Mouse (Mus musculus): Measurements from ENCODE around the gene Gas7. TPM values are rescaled to one million over a fixed set of nuclear protein-coding genes. Genes with fewer than 3 reads are reported as not detected.

The Gas7 gene
- polyA plus RNA-seq, 1 experiment from 2014 or later, result 75.1 TPM

GRCm38 (mm10) chr11:67510831-67511230 is 55.6 kb downstream of the Gas7 start:
- Histone ChIP-seq H3K4me2 (ENCODE audit: low read length) (no peak overlapping the region), H3K36me3 (ENCODE audit: control insufficient read depth, insufficient read depth) (no peaks in the 10 kb centered on the region), H3K27ac (ENCODE audit: low read length) (no peak overlapping the region), H3K27me3 (replicated peaks; ENCODE audit: control insufficient read depth, insufficient read depth, low read length) (no peaks in the 10 kb centered on the region), H3K4me3 (replicated peaks; ENCODE audit: low read length) (no peak overlapping the region), H3K4me1 (replicated peaks; ENCODE audit: control insufficient read depth, insufficient read depth, low read length) (no peaks in the 10 kb centered on the region), H3K9me3 (ENCODE audit: control insufficient read depth, low read length) (no peaks in the 10 kb centered on the region), H3K9ac (replicated peaks; ENCODE audit: low read depth, low read length) (no peak overlapping the region)
- no peak for ATAC-seq
- WGBS, result 85% methylated on average over 4 of the region's 4 CpGs

GRCm38 (mm10) chr11:67513001-67513400 is 57.8 kb downstream of the Gas7 start:
- Histone ChIP-seq H3K4me2 (ENCODE audit: low read length) (no peak overlapping the region), H3K27ac (ENCODE audit: low read length) (no peak overlapping the region), H3K9me3 (ENCODE audit: control insufficient read depth, low read length) (peaks cover 3% of the 10 kb centered on the region; the same call in 1 of the 2 replicates), H3K36me3 (ENCODE audit: control insufficient read depth, insufficient read depth) (no peaks in the 10 kb centered on the region), H3K4me3 (replicated peaks; ENCODE audit: low read length) (no peak overlapping the region), H3K4me1 (replicated peaks; ENCODE audit: control insufficient read depth, insufficient read depth, low read length) (no peaks in the 10 kb centered on the region), H3K27me3 (replicated peaks; ENCODE audit: control insufficient read depth, insufficient read depth, low read length) (no peaks in the 10 kb centered on the region), H3K9ac (replicated peaks; ENCODE audit: low read depth, low read length) (no peak overlapping the region)
- WGBS, result 93% methylated on average over 4 of the region's 4 CpGs
- no peak for ATAC-seq

- Histone ChIP-seq H3K9ac (replicated peaks; ENCODE audit: low read depth, low read length) (no peak overlapping the region), H3K4me1 (replicated peaks; ENCODE audit: control insufficient read depth, insufficient read depth, low read length) (no peaks in the 10 kb centered on the region), H3K27me3 (replicated peaks; ENCODE audit: control insufficient read depth, insufficient read depth, low read length) (no peaks in the 10 kb centered on the region), H3K4me3 (replicated peaks; ENCODE audit: low read length) (no peak overlapping the region), H3K36me3 (ENCODE audit: control insufficient read depth, insufficient read depth) (no peaks in the 10 kb centered on the region), H3K4me2 (ENCODE audit: low read length) (no peak overlapping the region), H3K9me3 (ENCODE audit: control insufficient read depth, low read length) (peaks cover 3% of the 10 kb centered on the region; the same call in 1 of the 2 replicates), H3K27ac (ENCODE audit: low read length) (no peak overlapping the region)
- ATAC-seq, result no peak
- 87% methylated on average over 8 of the region's 8 CpGs for WGBS
Observed at GRCm38 (mm10) chr11:67514401-67514800, 59.2 kb downstream of the Gas7 start.

- Histone ChIP-seq H3K4me1 (replicated peaks; ENCODE audit: control insufficient read depth, insufficient read depth, low read length) (no peaks in the 10 kb centered on the region), H3K4me2 (ENCODE audit: low read length) (no peak overlapping the region), H3K36me3 (ENCODE audit: control insufficient read depth, insufficient read depth) (no peaks in the 10 kb centered on the region), H3K27ac (ENCODE audit: low read length) (no peak overlapping the region; the same call in 1 of the 2 replicates), H3K9me3 (ENCODE audit: control insufficient read depth, low read length) (peaks cover 3% of the 10 kb centered on the region; the same call in 1 of the 2 replicates), H3K4me3 (replicated peaks; ENCODE audit: low read length) (no peak overlapping the region), H3K9ac (replicated peaks; ENCODE audit: low read depth, low read length) (no peak overlapping the region), H3K27me3 (replicated peaks; ENCODE audit: control insufficient read depth, insufficient read depth, low read length) (no peaks in the 10 kb centered on the region)
- 50% methylated on average over 5 of the region's 5 CpGs for WGBS
- no peak for ATAC-seq
Observed at GRCm38 (mm10) chr11:67515020-67515911, 60.0 kb downstream of the Gas7 start.

GRCm38 (mm10) chr11:67515912-67516305 is 60.7 kb downstream of the Gas7 start:
- H3K9me3 ChIP-seq (ENCODE audit: control insufficient read depth, low read length), result peaks cover 3% of the 10 kb centered on the region; the same call in 1 of the 2 replicates
- 84% methylated on average over 3 of the region's 3 CpGs for WGBS
- H3K4me1 ChIP-seq (replicated peaks; ENCODE audit: control insufficient read depth, insufficient read depth, low read length), result no peaks in the 10 kb centered on the region
- no peak overlapping the region for H3K4me3 ChIP-seq (replicated peaks; ENCODE audit: low read length)
- no peak overlapping the region for H3K9ac ChIP-seq (replicated peaks; ENCODE audit: low read depth, low read length)
- H3K27ac ChIP-seq (ENCODE audit: low read length), result no peak overlapping the region
- no peak for ATAC-seq
- no peaks in the 10 kb centered on the region for H3K27me3 ChIP-seq (replicated peaks; ENCODE audit: control insufficient read depth, insufficient read depth, low read length)
- no peak overlapping the region for H3K4me2 ChIP-seq (ENCODE audit: low read length)
- H3K36me3 ChIP-seq (ENCODE audit: control insufficient read depth, insufficient read depth), result no peaks in the 10 kb centered on the region

- H3K9me3 ChIP-seq (ENCODE audit: control insufficient read depth, low read length), result peaks cover 3% of the 10 kb centered on the region; the same call in 1 of the 2 replicates
- WGBS, result 73% methylated on average over 2 of the region's 2 CpGs
- H3K4me3 ChIP-seq (replicated peaks; ENCODE audit: low read length), result no peak overlapping the region
- H3K4me1 ChIP-seq (replicated peaks; ENCODE audit: control insufficient read depth, insufficient read depth, low read length), result no peaks in the 10 kb centered on the region
- H3K36me3 ChIP-seq (ENCODE audit: control insufficient read depth, insufficient read depth), result no peaks in the 10 kb centered on the region
- H3K4me2 ChIP-seq (ENCODE audit: low read length), result no peak overlapping the region
- H3K27me3 ChIP-seq (replicated peaks; ENCODE audit: control insufficient read depth, insufficient read depth, low read length), result no peaks in the 10 kb centered on the region
- no peak overlapping the region for H3K9ac ChIP-seq (replicated peaks; ENCODE audit: low read depth, low read length)
- ATAC-seq, result no peak
- no peak overlapping the region for H3K27ac ChIP-seq (ENCODE audit: low read length)
Observed at GRCm38 (mm10) chr11:67517748-67518147, 62.5 kb downstream of the Gas7 start.

- Histone ChIP-seq H3K9me3 (ENCODE audit: control insufficient read depth, low read length) (peaks cover 3% of the 10 kb centered on the region; the same call in 1 of the 2 replicates), H3K27me3 (replicated peaks; ENCODE audit: control insufficient read depth, insufficient read depth, low read length) (no peaks in the 10 kb centered on the region), H3K4me2 (ENCODE audit: low read length) (no peak overlapping the region), H3K4me3 (replicated peaks; ENCODE audit: low read length) (no peak overlapping the region), H3K36me3 (ENCODE audit: control insufficient read depth, insufficient read depth) (no peaks in the 10 kb centered on the region), H3K9ac (replicated peaks; ENCODE audit: low read depth, low read length) (no peak overlapping the region), H3K4me1 (replicated peaks; ENCODE audit: control insufficient read depth, insufficient read depth, low read length) (no peaks in the 10 kb centered on the region), H3K27ac (ENCODE audit: low read length) (no peak overlapping the region)
- 0 out of 2 replicates have a peak, but pooled peaks have one; percentile 20 for ATAC-seq
- 86% methylated on average over 8 of the region's 8 CpGs for WGBS
Observed at GRCm38 (mm10) chr11:67518985-67519384, 63.7 kb downstream of the Gas7 start.

GRCm38 (mm10) chr11:67522671-67523070 is 67.4 kb downstream of the Gas7 start:
- no peak for ATAC-seq
- H3K9me3 ChIP-seq (ENCODE audit: control insufficient read depth, low read length), result peaks cover 3% of the 10 kb centered on the region; the same call in 1 of the 2 replicates
- H3K9ac ChIP-seq (replicated peaks; ENCODE audit: low read depth, low read length), result no peak overlapping the region
- H3K4me1 ChIP-seq (replicated peaks; ENCODE audit: control insufficient read depth, insufficient read depth, low read length), result no peaks in the 10 kb centered on the region; the same call in 1 of the 2 replicates
- no peak overlapping the region for H3K27ac ChIP-seq (ENCODE audit: low read length)
- no peaks in the 10 kb centered on the region for H3K27me3 ChIP-seq (replicated peaks; ENCODE audit: control insufficient read depth, insufficient read depth, low read length)
- WGBS, result 88% methylated on average over 2 of the region's 2 CpGs
- H3K4me2 ChIP-seq (ENCODE audit: low read length), result no peak overlapping the region
- no peaks in the 10 kb centered on the region for H3K36me3 ChIP-seq (ENCODE audit: control insufficient read depth, insufficient read depth)
- H3K4me3 ChIP-seq (replicated peaks; ENCODE audit: low read length), result no peak overlapping the region

GRCm38 (mm10) chr11:67523806-67524205 is 68.6 kb downstream of the Gas7 start:
- Histone ChIP-seq H3K9me3 (ENCODE audit: control insufficient read depth, low read length) (no peaks in the 10 kb centered on the region), H3K27me3 (replicated peaks; ENCODE audit: control insufficient read depth, insufficient read depth, low read length) (no peaks in the 10 kb centered on the region), H3K4me2 (ENCODE audit: low read length) (no peak overlapping the region), H3K4me1 (replicated peaks; ENCODE audit: control insufficient read depth, insufficient read depth, low read length) (no peaks in the 10 kb centered on the region; the same call in 1 of the 2 replicates), H3K9ac (replicated peaks; ENCODE audit: low read depth, low read length) (no peak overlapping the region), H3K36me3 (ENCODE audit: control insufficient read depth, insufficient read depth) (no peaks in the 10 kb centered on the region), H3K4me3 (replicated peaks; ENCODE audit: low read length) (no peak overlapping the region), H3K27ac (ENCODE audit: low read length) (no peak overlapping the region)
- no peak for ATAC-seq
- WGBS, result 23% methylated on average over 3 of the region's 3 CpGs
